Mouse (Mus musculus): ENCODE measurements around the gene Il23a. TPM values are rescaled to one million over a fixed set of nuclear protein-coding genes. Genes with fewer than 3 reads are reported as not detected.

Gene Il23a
- total RNA-seq, 1 experiment: 4.1 TPM

DNA sequence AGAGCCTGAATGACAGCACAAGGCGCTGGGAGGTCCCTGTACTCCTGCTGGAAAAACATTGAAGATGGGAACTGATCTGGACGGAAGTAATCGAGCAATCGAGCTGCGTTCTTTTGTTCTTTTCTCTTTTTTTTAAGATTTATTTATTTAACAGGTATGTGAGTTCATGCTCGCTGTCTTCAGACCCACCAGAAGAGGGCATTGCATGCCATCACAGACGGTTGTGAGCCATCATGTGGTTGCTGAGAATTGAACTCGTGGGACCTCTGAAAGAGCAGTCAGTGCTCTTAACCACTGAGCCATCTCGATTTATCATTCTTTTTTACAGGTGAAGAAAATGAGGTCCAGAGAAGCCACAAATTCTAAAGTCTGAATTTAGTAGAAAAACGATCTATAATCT lies 29.1 kb upstream of the Il23a start:
- Histone ChIP-seq H3K27ac (ENCODE audit: insufficient read depth, low read depth, low read length, poor library complexity, severe bottlenecking) (no peak overlapping the region), H3K4me1 (ENCODE audit: control insufficient read depth in 2 of 2, insufficient read depth in 2 of 2, low read length in 2 of 2, poor library complexity in 1 of 2) (peaks cover 0 to 3% of the 10 kb centered on the region in 2 experiments; a peak in 1 of 4 replicates), H3K9me3 (ENCODE audit: control insufficient read depth, insufficient read depth, low read depth, low read length) (no peaks in the 10 kb centered on the region), H3K36me3 (ENCODE audit: control insufficient read depth, insufficient read depth, low read length, poor library complexity, severe bottlenecking) (peaks cover 11% of the 10 kb centered on the region; the same call in 1 of the 2 replicates), H3K4me3 (ENCODE audit: insufficient read depth in 1 of 2, low read depth in 1 of 2, low read length in 2 of 2, poor library complexity in 1 of 2, severe bottlenecking in 1 of 2) (no peak overlapping the region), H3K9ac (ENCODE audit: insufficient read depth, low read depth, low read length, poor library complexity, severe bottlenecking) (no peak overlapping the region)
- no peak for DNase-seq (ENCODE audit: low read depth, low spot score)
- TF ChIP-seq ZNF384 (IDR thresholded peaks at IDR 0.05; ENCODE audit: low read depth, low read length) (0 out of 2 replicates have a peak, but pooled peaks have one; percentile 35), ZC3H11A (IDR thresholded peaks at IDR 0.05; ENCODE audit: borderline replicate concordance, low read depth, low read length) (no peak), CHD2 (IDR thresholded peaks at IDR 0.05; ENCODE audit: low read depth, low read length) (no peak)
- in situ Hi-C loops (cut with MboI; ENCODE audit: low sequenced_read_pairs in 2 of 2, unreplicated experiment in 2 of 2): no loop called here

DNA sequence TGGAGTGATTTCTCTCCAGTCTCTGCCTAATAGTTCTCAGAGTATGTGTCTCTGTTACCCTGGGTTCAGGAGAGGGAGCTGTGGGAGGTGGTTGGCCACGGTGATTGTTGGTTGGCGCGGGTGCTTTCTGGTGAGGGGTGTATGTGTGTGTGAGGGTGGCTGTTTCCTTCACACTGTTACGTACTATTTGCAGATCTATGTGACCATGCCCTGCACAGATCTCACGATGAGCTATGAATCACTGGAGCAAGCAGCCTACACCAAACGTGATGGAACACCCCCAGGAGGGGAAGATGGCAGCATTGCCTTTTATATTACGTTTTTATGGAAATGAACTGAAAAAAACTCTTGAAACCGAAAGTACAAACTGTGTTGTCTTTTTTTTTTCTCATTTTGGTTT lies 28.3 kb upstream of the Il23a start:
- no peaks in the 10 kb centered on the region for H3K9me3 ChIP-seq (ENCODE audit: control insufficient read depth, insufficient read depth, low read depth, low read length)
- H3K36me3 ChIP-seq (ENCODE audit: control insufficient read depth, insufficient read depth, low read length, poor library complexity, severe bottlenecking): peaks cover 11% of the 10 kb centered on the region; the same call in 1 of the 2 replicates
- no peak overlapping the region for H3K9ac ChIP-seq (ENCODE audit: insufficient read depth, low read depth, low read length, poor library complexity, severe bottlenecking)
- H3K4me3 ChIP-seq (ENCODE audit: insufficient read depth in 1 of 2, low read depth in 1 of 2, low read length in 2 of 2, poor library complexity in 1 of 2, severe bottlenecking in 1 of 2): no peak overlapping the region
- TF ChIP-seq ZC3H11A (IDR thresholded peaks at IDR 0.05; ENCODE audit: borderline replicate concordance, low read depth, low read length) (no peak), HCFC1 (IDR thresholded peaks at IDR 0.05; ENCODE audit: borderline replicate concordance, insufficient read depth, low read length) (no peak), MAFK (IDR thresholded peaks at IDR 0.05; ENCODE audit: insufficient read depth, low read depth, low read length) (no peak), CHD2 (IDR thresholded peaks at IDR 0.05; ENCODE audit: low read depth, low read length) (no peak), ZNF384 (IDR thresholded peaks at IDR 0.05; ENCODE audit: low read depth, low read length) (no peak)
- DNase-seq (ENCODE audit: low read depth, low spot score): no peak
- H3K27ac ChIP-seq (ENCODE audit: insufficient read depth, low read depth, low read length, poor library complexity, severe bottlenecking): no peak overlapping the region
- H3K4me1 ChIP-seq (ENCODE audit: control insufficient read depth in 2 of 2, insufficient read depth in 2 of 2, low read length in 2 of 2, poor library complexity in 1 of 2): peaks cover under 1 to 3% of the 10 kb centered on the region in 2 experiments; a peak in 1 of 4 replicates
- in situ Hi-C loops (cut with MboI; ENCODE audit: low sequenced_read_pairs in 2 of 2, unreplicated experiment in 2 of 2): no loop called here

DNA sequence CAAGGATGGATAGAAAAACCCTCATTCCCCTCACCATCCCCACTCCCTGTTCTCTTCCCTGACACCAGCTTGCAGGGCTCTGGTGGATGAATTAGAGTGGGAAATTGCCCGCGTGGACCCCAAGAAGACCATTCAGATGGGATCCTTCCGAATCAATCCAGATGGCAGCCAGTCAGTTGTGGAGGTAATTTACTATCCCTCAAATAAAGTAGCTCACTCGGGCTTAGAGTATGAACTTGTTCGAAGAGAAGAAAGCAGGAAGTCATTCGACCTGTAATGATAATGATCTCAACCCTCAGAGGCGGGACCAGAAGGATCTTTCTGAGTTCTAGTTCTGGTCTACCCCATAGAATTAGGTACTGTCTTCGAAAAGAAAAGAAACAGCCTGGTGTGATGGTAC lies 25.0 kb upstream of the Il23a start:
- Histone ChIP-seq H3K4me3 (ENCODE audit: insufficient read depth in 1 of 2, low read depth in 1 of 2, low read length in 2 of 2, poor library complexity in 1 of 2, severe bottlenecking in 1 of 2) (peak overlapping the region; percentile 82 to 86), H3K27ac (ENCODE audit: insufficient read depth, low read depth, low read length, poor library complexity, severe bottlenecking) (no peak overlapping the region), H3K36me3 (ENCODE audit: control insufficient read depth, insufficient read depth, low read length, poor library complexity, severe bottlenecking) (peaks cover 22% of the 10 kb centered on the region), H3K4me1 (ENCODE audit: control insufficient read depth in 2 of 2, insufficient read depth in 2 of 2, low read length in 2 of 2, poor library complexity in 1 of 2) (peaks cover 3% of the 10 kb centered on the region in 2 experiments; a peak in 1 of 4 replicates), H3K9ac (ENCODE audit: insufficient read depth, low read depth, low read length, poor library complexity, severe bottlenecking) (peak overlapping the region; percentile 89), H3K9me3 (ENCODE audit: control insufficient read depth, insufficient read depth, low read depth, low read length) (no peaks in the 10 kb centered on the region)
- in situ Hi-C loops (cut with MboI; ENCODE audit: low sequenced_read_pairs in 2 of 2, unreplicated experiment in 2 of 2): no loop called here
- no peak for TF ChIP-seq ZNF384 (IDR thresholded peaks at IDR 0.05; ENCODE audit: low read depth, low read length)
- no peak for TF ChIP-seq HCFC1 (IDR thresholded peaks at IDR 0.05; ENCODE audit: borderline replicate concordance, insufficient read depth, low read length)
- TF ChIP-seq ZC3H11A (IDR thresholded peaks at IDR 0.05; ENCODE audit: borderline replicate concordance, low read depth, low read length): no peak
- no peak for TF ChIP-seq CHD2 (IDR thresholded peaks at IDR 0.05; ENCODE audit: low read depth, low read length)
- no peak for TF ChIP-seq MAFK (IDR thresholded peaks at IDR 0.05; ENCODE audit: insufficient read depth, low read depth, low read length)
- DNase-seq (ENCODE audit: low read depth, low spot score): no peak

DNA sequence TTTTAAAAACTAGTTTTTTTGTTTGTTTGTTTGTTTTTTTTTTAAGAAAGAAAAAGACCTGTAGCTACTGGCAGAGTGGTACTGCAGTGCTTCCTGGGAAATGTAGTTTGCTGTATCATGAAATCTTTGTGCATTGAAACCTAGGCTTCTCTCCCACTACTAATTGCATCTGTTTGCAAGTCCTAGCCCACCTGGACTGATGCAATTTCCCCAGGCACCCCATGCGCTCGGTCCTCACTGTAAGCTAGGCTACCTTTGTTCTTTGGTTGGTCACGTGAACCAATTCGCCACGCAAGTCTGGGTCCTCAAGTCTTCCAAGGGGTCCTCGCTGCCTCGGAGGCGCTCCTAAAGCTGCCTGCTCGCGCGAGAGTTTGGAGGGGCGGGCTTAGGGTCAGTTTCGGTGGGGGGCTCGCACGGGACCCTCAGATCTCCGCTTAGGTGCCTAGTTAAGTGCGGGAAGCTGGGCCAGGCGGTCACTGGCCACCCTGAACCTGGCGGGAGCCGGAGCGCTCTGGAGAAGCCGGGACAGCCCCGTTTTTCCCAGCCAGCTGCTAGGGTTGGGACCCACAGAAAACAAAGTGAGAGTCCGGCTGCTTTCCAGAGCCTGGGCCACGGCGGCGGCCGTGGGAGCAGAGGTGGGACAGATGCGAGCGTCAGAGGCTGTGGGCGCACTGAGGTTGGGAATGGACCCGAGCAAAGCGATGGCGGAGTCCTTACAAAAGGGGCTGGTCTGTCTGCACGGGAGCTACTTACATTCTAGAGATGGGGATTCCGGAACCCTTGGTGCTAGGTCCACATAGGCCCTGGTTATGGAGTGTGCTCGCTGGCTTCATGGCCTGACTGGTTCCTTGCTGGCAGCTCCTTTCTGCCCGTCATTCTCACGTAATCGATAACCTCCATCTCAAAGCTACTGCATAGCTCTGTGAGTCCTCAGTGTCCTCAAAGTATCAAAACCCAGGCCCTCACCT lies 23.9 kb upstream of the Il23a start, which contains the start of gene Cnpy2:
Gene Cnpy2, plus strand, starts transcription at position 319 of the 968 bp plus-strand sequence.
- Histone ChIP-seq H3K9ac (ENCODE audit: insufficient read depth, low read depth, low read length, poor library complexity, severe bottlenecking) (peak within 1 kb of the TSS; percentile 89), H3K4me1 (ENCODE audit: control insufficient read depth in 2 of 2, insufficient read depth in 2 of 2, low read length in 2 of 2, poor library complexity in 1 of 2) (peaks cover 3% of the 10 kb centered on the region in 2 experiments; a peak in 1 of 4 replicates), H3K9me3 (ENCODE audit: control insufficient read depth, insufficient read depth, low read depth, low read length) (no peaks in the 10 kb centered on the region), H3K36me3 (ENCODE audit: control insufficient read depth, insufficient read depth, low read length, poor library complexity, severe bottlenecking) (peaks cover 27% of the 10 kb centered on the region), H3K4me3 (ENCODE audit: insufficient read depth in 1 of 2, low read depth in 1 of 2, low read length in 2 of 2, poor library complexity in 1 of 2, severe bottlenecking in 1 of 2) (peak within 1 kb of the TSS; percentile 82 to 86), H3K27ac (ENCODE audit: insufficient read depth, low read depth, low read length, poor library complexity, severe bottlenecking) (peak within 1 kb of the TSS; percentile 65)
- TF ChIP-seq ZNF384 (IDR thresholded peaks at IDR 0.05; ENCODE audit: low read depth, low read length): 0 out of 2 replicates have a peak, but pooled peaks have one; percentile 56
- TF ChIP-seq HCFC1 (IDR thresholded peaks at IDR 0.05; ENCODE audit: borderline replicate concordance, insufficient read depth, low read length): peak; percentile 81
- TF ChIP-seq MAFK (IDR thresholded peaks at IDR 0.05; ENCODE audit: insufficient read depth, low read depth, low read length): no peak
- peak; percentile 92 for TF ChIP-seq CHD2 (IDR thresholded peaks at IDR 0.05; ENCODE audit: low read depth, low read length)
- no peak for TF ChIP-seq ZC3H11A (IDR thresholded peaks at IDR 0.05; ENCODE audit: borderline replicate concordance, low read depth, low read length)
- peak; percentile 92 for DNase-seq (ENCODE audit: low read depth, low spot score)
- in situ Hi-C loops (cut with MboI; ENCODE audit: low sequenced_read_pairs in 2 of 2, unreplicated experiment in 2 of 2): no loop called here
